Mouse (Mus musculus): ENCODE data around the gene Slc2a4. TPM values are rescaled to one million over a fixed set of nuclear protein-coding genes. Genes with fewer than 3 reads are reported as not detected.

Slc2a4 gene
- polyA plus RNA-seq, 1 experiment from 2014 or later: 3.1 TPM

- Histone ChIP-seq H3K4me3 (ENCODE audit: low read depth, low read length) (no peak overlapping the region), H3K36me3 (ENCODE audit: control insufficient read depth, insufficient read depth, low read length) (peaks cover 53% of the 10 kb centered on the region), H3K9ac (ENCODE audit: low read depth, low read length) (no peak overlapping the region), H3K4me2 (ENCODE audit: low read length) (no peak overlapping the region), H3K27me3 (ENCODE audit: control insufficient read depth, insufficient read depth, low read depth, low read length) (no peaks in the 10 kb centered on the region), H3K4me1 (ENCODE audit: control insufficient read depth, insufficient read depth, low read length) (peaks cover 16% of the 10 kb centered on the region), H3K27ac (ENCODE audit: low read length) (no peak overlapping the region), H3K9me3 (replicated peaks; ENCODE audit: control insufficient read depth, low read length, poor library complexity, severe bottlenecking) (no peaks in the 10 kb centered on the region)
- no peak for ATAC-seq
- 94% methylated on average over 8 of the region's 8 CpGs for WGBS
Measured at GRCm38 (mm10) chr11:69910177-69910576, 37.8 kb downstream of the Slc2a4 start.

DNA sequence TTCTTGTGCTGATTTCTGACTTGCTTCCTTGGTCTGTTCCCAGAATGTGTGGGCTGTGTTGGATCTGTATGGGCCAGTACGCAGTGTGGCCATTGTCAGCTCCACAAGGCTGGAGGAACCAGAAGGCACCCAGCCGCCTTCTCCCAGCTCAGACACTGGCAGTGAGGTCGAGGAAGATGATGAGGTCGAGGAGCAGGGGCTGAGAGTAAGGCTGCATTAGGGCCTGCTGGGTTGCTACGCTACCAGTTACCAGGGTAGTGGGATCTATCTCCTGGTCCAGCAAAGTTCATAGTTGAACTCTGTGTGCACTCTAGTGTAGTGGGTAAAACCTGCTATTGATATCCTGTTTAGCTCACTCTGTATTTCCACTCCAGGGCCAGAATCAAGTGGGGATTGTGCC lies 38.8 kb downstream of the Slc2a4 start:
- Histone ChIP-seq H3K27me3 (ENCODE audit: control insufficient read depth, insufficient read depth, low read depth, low read length) (no peaks in the 10 kb centered on the region), H3K9ac (ENCODE audit: low read depth, low read length) (no peak overlapping the region), H3K36me3 (ENCODE audit: control insufficient read depth, insufficient read depth, low read length) (peaks cover 58% of the 10 kb centered on the region), H3K4me2 (ENCODE audit: low read length) (no peak overlapping the region), H3K4me3 (ENCODE audit: low read depth, low read length) (no peak overlapping the region), H3K9me3 (replicated peaks; ENCODE audit: control insufficient read depth, low read length, poor library complexity, severe bottlenecking) (no peaks in the 10 kb centered on the region), H3K4me1 (ENCODE audit: control insufficient read depth, insufficient read depth, low read length) (peaks cover 7% of the 10 kb centered on the region), H3K27ac (ENCODE audit: low read length) (no peak overlapping the region)
- 85% methylated on average over 5 of the region's 5 CpGs for WGBS
- no peak for ATAC-seq

- H3K4me2 ChIP-seq (ENCODE audit: low read length): no peak overlapping the region
- H3K36me3 ChIP-seq (ENCODE audit: control insufficient read depth, insufficient read depth, low read length): peaks cover 58% of the 10 kb centered on the region
- peaks cover 6% of the 10 kb centered on the region for H3K4me1 ChIP-seq (ENCODE audit: control insufficient read depth, insufficient read depth, low read length)
- no peak for ATAC-seq
- H3K27ac ChIP-seq (ENCODE audit: low read length): no peak overlapping the region
- H3K9me3 ChIP-seq (replicated peaks; ENCODE audit: control insufficient read depth, low read length, poor library complexity, severe bottlenecking): no peaks in the 10 kb centered on the region
- H3K4me3 ChIP-seq (ENCODE audit: low read depth, low read length): no peak overlapping the region
- 92% methylated on average over 11 of the region's 11 CpGs for WGBS
- H3K27me3 ChIP-seq (ENCODE audit: control insufficient read depth, insufficient read depth, low read depth, low read length): no peaks in the 10 kb centered on the region
- no peak overlapping the region for H3K9ac ChIP-seq (ENCODE audit: low read depth, low read length)
Measured at GRCm38 (mm10) chr11:69908645-69909044, 39.3 kb downstream of the Slc2a4 start.

- 97% methylated on average over 9 of the region's 9 CpGs for WGBS
- Histone ChIP-seq H3K27me3 (ENCODE audit: control insufficient read depth, insufficient read depth, low read depth, low read length) (no peaks in the 10 kb centered on the region), H3K36me3 (ENCODE audit: control insufficient read depth, insufficient read depth, low read length) (peaks cover 37% of the 10 kb centered on the region), H3K4me3 (ENCODE audit: low read depth, low read length) (no peak overlapping the region), H3K9ac (ENCODE audit: low read depth, low read length) (no peak overlapping the region), H3K4me1 (ENCODE audit: control insufficient read depth, insufficient read depth, low read length) (peaks cover 18% of the 10 kb centered on the region), H3K9me3 (replicated peaks; ENCODE audit: control insufficient read depth, low read length, poor library complexity, severe bottlenecking) (no peaks in the 10 kb centered on the region), H3K27ac (ENCODE audit: low read length) (no peak overlapping the region), H3K4me2 (ENCODE audit: low read length) (no peak overlapping the region)
- no peak for ATAC-seq
Measured at GRCm38 (mm10) chr11:69904311-69904710, 43.7 kb downstream of the Slc2a4 start.

DNA sequence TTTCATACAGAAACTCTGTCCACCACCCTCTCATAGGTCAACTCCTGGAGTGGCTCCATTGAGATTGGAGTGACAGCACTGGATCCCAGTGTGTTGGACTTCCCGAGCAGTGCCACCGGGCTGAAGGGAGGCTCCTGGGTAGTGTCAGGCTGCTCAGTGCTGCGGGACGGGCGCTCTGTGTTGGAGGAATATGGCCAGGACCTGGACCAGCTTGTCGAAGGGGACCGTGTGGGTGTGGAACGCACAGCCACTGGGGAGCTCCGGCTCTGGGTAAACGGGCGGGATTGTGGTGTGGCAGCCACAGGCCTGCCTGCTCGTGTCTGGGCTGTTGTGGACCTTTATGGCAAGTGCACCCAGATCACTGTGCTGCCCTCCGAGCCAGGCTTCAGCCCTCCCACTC lies 45.0 kb downstream of the Slc2a4 start:
- ATAC-seq: no peak
- Histone ChIP-seq H3K9me3 (replicated peaks; ENCODE audit: control insufficient read depth, low read length, poor library complexity, severe bottlenecking) (no peaks in the 10 kb centered on the region), H3K27me3 (ENCODE audit: control insufficient read depth, insufficient read depth, low read depth, low read length) (no peaks in the 10 kb centered on the region), H3K27ac (ENCODE audit: low read length) (no peak overlapping the region), H3K4me2 (ENCODE audit: low read length) (peak overlapping the region; percentile 84), H3K4me3 (ENCODE audit: low read depth, low read length) (0 out of 2 replicates have a peak overlapping the region, but pooled peaks have one; percentile 74), H3K9ac (ENCODE audit: low read depth, low read length) (peak overlapping the region; percentile 97; the same call in 1 of the 2 replicates), H3K4me1 (ENCODE audit: control insufficient read depth, insufficient read depth, low read length) (peaks cover 22% of the 10 kb centered on the region), H3K36me3 (ENCODE audit: control insufficient read depth, insufficient read depth, low read length) (peaks cover 28% of the 10 kb centered on the region)
- WGBS: 91% methylated on average over 13 of the region's 13 CpGs

GRCm38 (mm10) chr11:69901993-69902392 lies 46.0 kb downstream of the Slc2a4 start:
- H3K4me1 ChIP-seq (ENCODE audit: control insufficient read depth, insufficient read depth, low read length): peaks cover 22% of the 10 kb centered on the region
- whole genome bisulfite sequencing: under 1% methylated on average over 39 of the region's 39 CpGs
- H3K4me2 ChIP-seq (ENCODE audit: low read length): peak overlapping the region; percentile 84
- peak overlapping the region; percentile 97 for H3K27ac ChIP-seq (ENCODE audit: low read length)
- H3K27me3 ChIP-seq (ENCODE audit: control insufficient read depth, insufficient read depth, low read depth, low read length): no peaks in the 10 kb centered on the region
- peak overlapping the region; percentile 74 for H3K4me3 ChIP-seq (ENCODE audit: low read depth, low read length)
- peaks cover 19% of the 10 kb centered on the region for H3K36me3 ChIP-seq (ENCODE audit: control insufficient read depth, insufficient read depth, low read length)
- ATAC-seq: no peak
- H3K9ac ChIP-seq (ENCODE audit: low read depth, low read length): peak overlapping the region; percentile 97
- H3K9me3 ChIP-seq (replicated peaks; ENCODE audit: control insufficient read depth, low read length, poor library complexity, severe bottlenecking): no peaks in the 10 kb centered on the region

DNA sequence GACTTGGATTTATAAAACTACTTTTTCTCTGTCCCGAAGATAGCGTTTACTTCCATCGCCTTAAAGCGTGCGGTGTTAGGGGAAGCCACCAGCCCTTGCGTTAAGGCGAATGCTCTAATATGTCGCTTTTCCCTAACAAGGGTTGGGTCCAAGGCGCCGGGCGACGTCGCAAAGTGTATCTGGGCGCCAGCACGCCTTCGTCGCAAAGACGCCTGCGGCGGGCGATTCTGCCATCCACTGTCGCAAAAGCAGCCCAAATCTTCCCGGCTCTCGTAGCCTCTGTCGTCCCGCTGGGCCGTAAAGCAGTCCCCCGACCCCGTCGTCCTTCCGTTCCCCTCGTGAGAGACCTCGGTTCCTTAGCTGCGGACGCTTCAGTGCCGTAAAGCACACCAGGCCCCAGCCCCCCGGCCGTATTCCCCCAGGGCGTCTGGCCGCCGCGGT lies 46.6 kb downstream of the Slc2a4 start:
- under 1% methylated on average over 42 of the region's 42 CpGs for WGBS

DNA sequence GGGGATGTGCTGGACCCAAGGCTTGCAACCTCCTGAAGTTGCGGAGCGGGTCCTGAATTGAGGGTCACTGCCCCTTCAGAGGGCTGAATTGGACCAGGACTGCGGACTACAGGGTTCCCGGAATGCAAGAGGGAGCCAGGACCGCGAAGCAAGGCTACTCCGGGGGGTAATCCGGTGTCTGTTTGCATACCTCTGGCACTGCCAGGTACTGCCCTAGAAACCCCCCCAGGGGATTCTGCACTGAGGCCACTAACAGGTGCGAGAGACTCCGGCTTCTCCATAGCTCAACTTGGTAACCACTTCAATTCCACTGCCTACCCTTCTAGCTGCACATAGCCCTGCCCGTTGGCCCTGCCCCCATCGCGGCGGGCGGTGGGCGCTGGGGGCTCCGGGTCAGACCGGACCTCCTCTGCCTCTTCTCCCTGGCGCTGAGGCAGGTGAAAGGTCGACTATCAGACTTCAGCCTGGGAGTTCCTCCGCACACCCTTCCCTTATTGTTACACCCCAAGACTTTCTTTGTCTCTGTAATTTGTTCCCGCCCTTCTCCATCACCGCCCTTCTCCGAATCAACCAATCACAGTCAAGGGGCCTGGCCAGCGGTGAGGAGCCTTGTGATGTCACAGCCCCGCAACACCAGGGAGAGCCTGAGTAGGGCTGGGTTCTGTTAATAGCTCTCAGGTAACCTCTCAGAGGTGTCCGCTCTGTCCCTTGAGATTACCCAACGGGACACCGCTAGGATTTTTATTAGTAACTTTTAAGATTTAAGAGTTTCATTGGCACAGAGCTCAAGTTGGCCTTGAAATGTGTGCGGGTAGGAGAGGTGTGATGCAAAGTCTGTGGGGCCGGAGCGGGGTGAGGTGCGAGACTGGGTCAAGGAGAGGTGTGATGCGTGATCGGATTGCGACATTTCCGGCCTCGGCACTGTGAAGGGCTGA lies 47.2 kb downstream of the Slc2a4 start, which contains the start of the genes 2810408A11Rik and Neurl4:
2810408A11Rik (minus strand) TSS at position 517 of the 935 bp plus-strand sequence.
Neurl4 (plus strand) TSS at position 602 of the 935 bp plus-strand sequence.
- 0% methylated on average over 38 of the region's 38 CpGs for WGBS
- peak; percentile 97 for ATAC-seq

More for the DNA sequence above, 46.6 kb downstream of the Slc2a4 start:
- peak; percentile 77 for ATAC-seq
- Histone ChIP-seq H3K4me2 (ENCODE audit: low read length) (peak overlapping the region; percentile 84), H3K9me3 (replicated peaks; ENCODE audit: control insufficient read depth, low read length, poor library complexity, severe bottlenecking) (no peaks in the 10 kb centered on the region), H3K36me3 (ENCODE audit: control insufficient read depth, insufficient read depth, low read length) (peaks cover 14% of the 10 kb centered on the region), H3K27ac (ENCODE audit: low read length) (peak overlapping the region; percentile 97), H3K9ac (ENCODE audit: low read depth, low read length) (peak overlapping the region; percentile 97), H3K27me3 (ENCODE audit: control insufficient read depth, insufficient read depth, low read depth, low read length) (no peaks in the 10 kb centered on the region), H3K4me3 (ENCODE audit: low read depth, low read length) (peak overlapping the region; percentile 74), H3K4me1 (ENCODE audit: control insufficient read depth, insufficient read depth, low read length) (peaks cover 22% of the 10 kb centered on the region)

GRCm38 (mm10) chr11:69899870-69900269 lies 48.1 kb downstream of the Slc2a4 start:
- peaks cover 22% of the 10 kb centered on the region for H3K4me1 ChIP-seq (ENCODE audit: control insufficient read depth, insufficient read depth, low read length)
- peak overlapping the region; percentile 74 for H3K4me3 ChIP-seq (ENCODE audit: low read depth, low read length)
- peak overlapping the region; percentile 84 for H3K4me2 ChIP-seq (ENCODE audit: low read length)
- no peaks in the 10 kb centered on the region for H3K9me3 ChIP-seq (replicated peaks; ENCODE audit: control insufficient read depth, low read length, poor library complexity, severe bottlenecking)
- peak overlapping the region; percentile 97 for H3K27ac ChIP-seq (ENCODE audit: low read length)
- ATAC-seq: no peak
- no peaks in the 10 kb centered on the region for H3K27me3 ChIP-seq (ENCODE audit: control insufficient read depth, insufficient read depth, low read depth, low read length)
- WGBS: 25% methylated on average over 4 of the region's 4 CpGs
- peaks cover 5% of the 10 kb centered on the region for H3K36me3 ChIP-seq (ENCODE audit: control insufficient read depth, insufficient read depth, low read length)
- peak overlapping the region; percentile 97 for H3K9ac ChIP-seq (ENCODE audit: low read depth, low read length)

More for the DNA sequence above, 47.2 kb downstream of the Slc2a4 start, which contains the start of the genes 2810408A11Rik and Neurl4:
- Histone ChIP-seq H3K27ac (ENCODE audit: low read length) (peak within 1 kb of the TSS; percentile 97), H3K4me2 (ENCODE audit: low read length) (peak within 1 kb of the TSS; percentile 84), H3K27me3 (ENCODE audit: control insufficient read depth, insufficient read depth, low read depth, low read length) (no peaks in the 10 kb centered on the region), H3K9me3 (replicated peaks; ENCODE audit: control insufficient read depth, low read length, poor library complexity, severe bottlenecking) (no peaks in the 10 kb centered on the region), H3K9ac (ENCODE audit: low read depth, low read length) (peak within 1 kb of the TSS; percentile 97), H3K4me3 (ENCODE audit: low read depth, low read length) (peak within 1 kb of the TSS; percentile 74), H3K4me1 (ENCODE audit: control insufficient read depth, insufficient read depth, low read length) (peaks cover 22% of the 10 kb centered on the region), H3K36me3 (ENCODE audit: control insufficient read depth, insufficient read depth, low read length) (peaks cover 7% of the 10 kb centered on the region)
